Mouse (Mus musculus): ENCODE results near the gene Pipox.

The Pipox gene

DNA sequence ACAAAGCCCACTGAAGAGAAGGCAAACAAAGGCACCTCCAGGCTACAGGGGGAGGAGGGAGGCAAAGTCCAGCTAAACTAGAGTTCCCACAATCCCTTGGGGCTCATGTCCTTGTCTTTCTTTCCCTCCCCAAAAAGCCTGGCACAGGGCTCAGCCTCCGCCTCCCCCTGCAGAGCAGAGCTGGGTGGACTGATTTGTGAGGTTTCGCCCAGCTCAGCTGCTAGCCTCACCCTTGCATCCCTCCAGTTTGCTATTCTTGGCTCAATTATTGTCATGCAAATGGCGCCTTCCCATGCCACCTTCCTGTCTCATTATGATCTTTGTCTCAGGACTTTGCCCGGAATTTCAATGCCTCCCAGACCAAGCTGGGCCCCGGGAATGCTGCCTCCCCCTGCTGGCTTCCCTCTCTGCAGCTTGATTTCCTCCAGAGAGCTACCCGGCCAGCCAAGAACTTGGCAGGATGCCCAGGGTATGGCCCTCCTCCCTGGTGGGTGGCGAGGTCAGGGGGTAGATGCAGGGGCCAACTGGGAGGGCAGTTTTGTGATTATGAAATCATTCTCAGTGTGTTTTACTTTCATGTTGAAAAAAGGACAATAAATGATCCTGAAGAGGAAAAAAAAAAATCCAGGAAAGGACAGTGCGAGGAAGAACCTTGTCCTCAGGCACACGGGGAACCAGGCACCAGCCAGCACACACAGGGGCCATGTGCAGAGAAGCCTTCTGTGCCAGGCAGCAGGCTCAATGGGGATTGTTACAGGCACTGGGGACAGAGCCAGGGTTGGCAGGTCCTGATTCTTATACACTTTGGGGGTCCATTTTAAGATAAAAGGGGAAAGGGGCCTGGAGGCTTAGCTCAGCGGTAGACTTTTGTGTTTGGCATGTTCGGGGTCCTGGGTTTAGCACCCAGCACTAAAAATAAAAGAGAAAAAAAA, at the start of gene Pipox:
Gene Pipox (minus strand): TSS at position 310 of the 932 bp plus-strand sequence.
- peak; percentile 74 for DNase-seq (ENCODE audit: extremely low spot score)

DNA sequence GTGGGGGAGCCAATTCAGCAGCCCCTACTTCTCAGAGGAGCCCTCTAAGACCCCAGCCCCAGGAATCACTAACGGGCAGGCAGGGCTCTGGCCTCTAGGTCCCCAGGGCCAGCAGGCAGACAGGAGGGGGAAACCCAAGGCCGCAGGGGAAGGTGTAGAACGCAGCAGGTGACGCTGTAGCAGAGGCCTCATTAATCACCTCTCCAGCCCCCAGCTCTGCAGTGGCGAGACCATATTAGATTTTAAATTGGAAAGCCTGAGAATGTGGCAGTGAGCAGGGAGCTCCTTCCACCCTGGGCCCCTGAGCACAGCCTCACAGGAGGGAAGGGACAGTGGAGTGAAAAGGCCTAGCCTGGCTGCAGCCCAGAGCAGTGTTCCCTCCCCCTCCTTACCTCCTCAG, 48.3 kb upstream of the Pipox start:
- no peak for DNase-seq (ENCODE audit: extremely low spot score)

DNA sequence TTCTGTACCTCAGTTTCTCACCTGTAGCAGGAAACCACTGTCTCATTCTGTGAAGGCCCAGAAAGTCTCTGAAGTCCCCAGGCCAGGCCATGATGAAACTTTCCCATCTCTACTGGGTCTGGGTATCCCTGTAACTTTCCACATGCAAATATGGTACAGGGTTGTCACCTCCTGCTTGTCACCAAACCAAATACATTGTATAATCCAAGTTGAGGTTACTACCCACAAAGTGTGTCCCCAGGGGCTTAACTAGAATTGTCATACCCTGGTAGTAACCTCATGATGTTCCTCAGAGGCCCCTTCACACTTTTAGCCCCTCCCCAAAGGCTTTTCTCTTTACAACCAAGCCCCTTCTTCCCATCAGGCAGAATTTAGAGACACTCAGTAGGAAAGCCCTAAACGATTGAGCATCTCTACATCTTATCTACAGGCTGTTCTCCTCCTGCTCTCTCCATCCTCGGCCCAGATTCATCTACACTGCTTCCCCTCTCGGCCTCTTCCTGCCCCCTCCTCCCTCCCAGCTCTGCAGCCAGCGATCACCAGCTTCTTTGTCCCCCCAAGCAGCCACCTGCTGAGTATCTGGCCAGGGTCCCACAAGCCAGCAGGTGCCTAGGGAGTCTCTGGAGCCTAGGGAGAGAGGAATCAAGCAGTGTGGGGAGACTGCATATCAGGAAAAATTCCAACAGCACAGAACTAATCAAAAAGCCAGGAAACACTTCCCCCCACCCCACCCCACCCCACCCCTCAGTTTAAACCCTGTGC, 43.9 kb upstream of the Pipox start:
- no peak for DNase-seq (ENCODE audit: extremely low spot score)

DNA sequence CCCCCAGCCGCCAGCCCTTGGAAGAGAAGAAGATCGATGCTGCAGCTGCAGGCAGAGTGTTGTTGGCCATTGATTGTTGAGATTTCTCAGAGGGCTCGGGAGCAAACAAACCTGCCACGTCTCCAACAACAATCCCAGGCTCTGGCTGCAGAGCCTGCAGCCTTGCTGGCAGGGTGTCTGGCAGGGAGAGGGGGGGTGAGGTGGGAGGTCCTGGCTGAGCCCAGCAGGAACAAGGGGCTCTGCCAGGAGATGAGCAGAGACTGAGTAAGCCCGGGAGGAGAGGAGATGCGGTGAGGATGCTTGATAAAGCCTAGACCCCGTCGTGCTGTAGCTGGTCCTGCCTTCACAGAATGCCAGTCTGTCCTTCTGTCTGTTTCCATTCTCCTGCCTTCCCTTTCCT, 43.0 kb upstream of the Pipox start:
- no peak for DNase-seq (ENCODE audit: extremely low spot score)

DNA sequence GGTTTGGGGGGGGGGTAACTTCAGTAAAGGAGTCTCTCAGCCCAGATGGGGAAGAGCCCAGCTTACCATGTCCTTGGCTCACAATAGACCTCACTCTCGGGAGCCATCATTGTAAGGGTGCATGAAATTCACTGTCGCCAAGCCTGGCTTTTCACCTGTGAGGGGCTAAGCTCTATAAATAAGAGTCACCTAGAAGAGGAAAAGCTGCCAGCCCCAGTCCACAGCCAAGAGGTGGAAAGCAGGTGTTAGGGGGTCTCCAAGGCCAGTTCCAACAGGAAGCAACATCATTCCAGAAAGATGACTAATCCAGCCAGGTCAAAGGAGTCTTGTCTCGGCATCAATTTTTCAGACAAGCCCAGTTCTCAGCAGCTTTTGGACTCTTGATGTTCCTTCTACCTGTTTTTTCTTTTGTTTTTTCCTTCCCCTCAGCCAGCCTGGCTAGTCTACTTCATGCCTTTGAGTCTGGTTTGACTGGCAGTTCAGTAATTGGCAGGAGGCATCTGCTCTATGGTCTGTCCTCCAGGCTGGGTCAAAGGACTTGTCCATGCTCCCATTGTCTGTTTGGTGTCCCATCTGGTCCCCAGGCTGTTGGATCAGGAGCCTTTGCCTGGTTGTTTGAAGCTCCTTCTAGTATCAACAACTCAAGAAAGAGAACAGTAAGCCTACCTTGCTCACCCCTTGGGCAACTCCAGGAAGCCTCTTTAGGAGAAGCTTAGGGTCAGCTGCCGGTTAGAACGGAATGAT, 40.8 kb upstream of the Pipox start:
- no peak for DNase-seq (ENCODE audit: extremely low spot score)

DNA sequence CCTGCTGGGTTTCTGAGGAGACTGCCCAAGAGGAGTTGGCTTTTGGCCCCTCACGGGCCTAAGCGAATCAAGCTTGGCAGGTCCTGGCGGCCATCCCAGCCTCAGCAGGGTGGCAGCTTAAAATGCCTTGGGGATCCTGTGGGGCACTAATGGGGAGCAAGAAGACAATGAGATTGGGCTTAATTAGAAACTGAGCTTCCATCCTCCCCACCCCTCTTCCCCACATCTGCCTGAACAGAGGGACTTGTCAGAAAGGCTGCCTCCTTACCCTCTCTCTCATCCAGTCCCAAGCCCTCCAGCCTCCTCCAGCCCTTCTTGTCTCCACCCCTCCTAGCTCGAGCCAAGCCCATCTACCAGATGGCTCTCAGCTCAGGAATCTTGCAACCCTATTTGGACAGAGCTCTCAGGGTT, 40.2 kb upstream of the Pipox start:
- no peak for DNase-seq (ENCODE audit: extremely low spot score)

DNA sequence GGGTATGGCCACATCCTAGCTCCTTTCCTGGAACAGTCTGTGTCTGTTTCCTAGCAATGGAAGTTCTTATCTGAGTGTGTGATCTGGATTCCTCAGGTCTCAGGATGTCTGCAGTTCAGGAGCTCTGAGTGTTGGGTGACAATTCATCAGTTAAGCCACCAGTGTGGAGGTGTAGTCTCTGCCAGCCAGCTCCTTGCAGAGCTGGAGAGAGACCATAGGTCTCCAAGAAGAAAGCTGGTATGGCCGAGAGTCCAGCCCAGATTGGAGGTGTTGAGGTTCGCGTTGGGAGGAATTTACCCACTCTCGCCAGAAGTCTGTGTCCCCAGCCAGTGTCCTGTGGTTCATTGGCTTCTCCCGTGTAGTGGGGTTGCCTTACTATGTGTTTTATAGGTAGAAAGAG, 38.7 kb upstream of the Pipox start:
- no peak for DNase-seq (ENCODE audit: extremely low spot score)

DNA sequence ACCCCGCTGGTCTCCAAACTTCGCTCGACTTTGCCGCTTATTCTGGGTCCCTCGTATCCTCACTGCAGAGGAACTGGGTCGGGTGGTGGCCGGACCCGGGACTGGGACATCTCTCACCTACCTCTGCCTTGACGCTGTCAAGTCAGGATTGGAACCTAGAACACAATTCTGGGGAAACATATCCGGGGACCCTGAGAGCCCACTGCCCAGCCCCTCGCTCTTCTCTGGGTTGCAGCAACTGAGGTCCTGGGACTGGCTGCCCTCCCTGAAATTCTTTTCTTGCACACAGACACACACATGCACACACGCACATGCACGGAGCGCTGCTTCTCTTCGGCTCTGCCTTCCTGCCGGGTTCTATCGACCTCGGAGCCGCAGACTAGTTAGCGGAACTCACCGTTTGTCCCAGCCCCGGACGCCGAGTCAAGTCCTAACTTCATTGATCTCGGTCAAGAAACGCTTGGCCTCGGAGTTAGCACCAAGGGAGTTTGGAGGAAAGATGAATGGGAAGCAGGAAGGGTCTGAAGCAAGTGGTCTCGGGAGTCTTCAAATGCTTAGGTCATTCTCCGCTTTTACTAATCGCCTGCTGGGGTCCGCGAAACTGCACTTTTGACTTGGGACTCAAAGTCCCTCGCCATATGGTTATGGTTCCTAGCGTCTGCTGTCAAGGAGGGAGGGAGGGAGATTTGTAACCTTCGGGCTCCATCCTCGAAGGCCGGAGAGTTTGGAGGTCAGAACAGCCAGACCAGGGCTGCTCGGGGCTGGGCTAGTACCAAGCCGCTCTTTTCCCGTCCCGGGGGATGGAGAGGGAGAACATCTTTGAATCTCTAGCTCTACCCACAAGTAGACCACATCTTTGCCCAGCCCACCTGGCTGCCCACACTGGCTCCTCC, 37.9 kb upstream of the Pipox start:
- DNase-seq (ENCODE audit: extremely low spot score): no peak

DNA sequence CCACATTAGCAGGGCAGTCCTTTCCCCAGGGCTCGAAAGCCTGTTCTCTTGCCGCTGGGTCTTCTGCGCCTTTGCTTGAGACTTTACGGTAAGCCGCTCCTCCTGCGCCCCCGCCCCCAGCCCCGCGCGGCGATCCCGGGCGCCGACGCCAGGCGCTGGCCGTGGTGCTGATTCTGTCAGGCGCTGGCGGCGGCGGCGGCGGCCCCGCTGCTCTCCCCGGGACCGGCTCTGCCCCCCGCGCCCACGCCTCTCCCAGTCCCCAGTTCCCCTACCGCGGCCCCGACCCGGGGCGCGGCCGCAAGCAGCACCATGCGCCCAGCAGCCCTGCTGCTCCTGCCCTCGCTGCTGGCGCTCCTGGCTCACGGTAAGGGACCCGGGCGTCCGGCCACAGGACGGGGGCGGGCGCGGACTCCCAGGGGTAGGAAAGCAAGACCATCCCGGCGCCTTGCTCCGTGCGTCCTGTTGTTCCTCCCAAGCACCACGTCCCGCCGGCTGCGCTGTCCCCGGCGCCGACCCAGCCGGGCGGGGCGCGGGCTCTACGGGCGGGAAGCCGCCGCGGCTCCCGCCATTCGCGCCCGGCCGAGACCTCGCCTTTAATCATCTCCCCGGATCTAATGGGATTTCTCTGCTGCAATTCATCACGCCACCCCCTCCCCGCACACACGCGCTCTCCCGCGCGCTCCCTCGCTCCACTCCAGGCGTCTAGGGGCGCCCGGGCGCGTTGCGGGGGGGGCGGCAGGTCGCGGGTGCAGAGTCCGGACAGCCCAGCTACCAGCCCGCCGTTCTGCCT, 37.0 kb upstream of the Pipox start, which contains the start of gene Sez6:
Gene Sez6 (plus strand): TSS at position 50 of the 790 bp plus-strand sequence.
- peak; percentile 82 for DNase-seq (ENCODE audit: extremely low spot score)

DNA sequence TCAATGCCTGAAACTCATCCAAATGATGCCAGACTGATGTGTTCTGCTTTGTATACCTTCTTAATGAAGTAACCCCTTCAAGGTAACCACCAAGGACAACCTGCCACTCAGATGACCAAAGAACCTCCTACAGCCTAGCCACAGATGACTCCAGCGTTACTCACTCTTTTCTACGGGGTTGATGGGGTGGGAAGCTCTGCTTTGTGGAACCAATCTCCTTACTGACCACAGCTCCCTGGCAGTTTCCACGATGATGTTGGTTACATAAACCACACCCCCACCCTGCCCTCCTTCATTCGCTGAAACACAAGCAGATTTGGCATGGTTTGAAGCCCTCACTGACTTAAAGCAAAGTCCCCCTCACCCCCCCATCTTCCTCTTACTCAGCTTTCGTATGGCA, 33.9 kb upstream of the Pipox start:
- DNase-seq (ENCODE audit: extremely low spot score): no peak

DNA sequence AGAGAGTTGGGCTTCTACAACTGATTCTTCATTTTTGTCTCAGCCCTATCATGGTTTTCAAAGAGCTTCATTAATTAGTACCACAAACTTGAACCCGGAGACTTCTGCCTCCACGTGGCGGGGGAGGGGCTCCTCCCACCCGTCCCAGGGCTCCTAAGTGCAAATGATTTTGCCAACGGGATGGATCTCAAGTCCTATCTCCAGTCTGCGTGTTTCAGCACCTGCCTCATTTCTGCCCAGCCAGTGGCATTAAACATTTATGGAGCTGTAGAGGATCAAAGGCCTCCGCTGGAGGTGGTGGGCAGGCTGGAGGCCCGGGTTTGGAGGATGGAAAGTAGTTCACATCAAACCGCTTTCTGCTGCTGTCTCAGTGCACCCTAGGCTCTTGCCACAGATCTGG, 32.8 kb upstream of the Pipox start:
- no peak for DNase-seq (ENCODE audit: extremely low spot score)

DNA sequence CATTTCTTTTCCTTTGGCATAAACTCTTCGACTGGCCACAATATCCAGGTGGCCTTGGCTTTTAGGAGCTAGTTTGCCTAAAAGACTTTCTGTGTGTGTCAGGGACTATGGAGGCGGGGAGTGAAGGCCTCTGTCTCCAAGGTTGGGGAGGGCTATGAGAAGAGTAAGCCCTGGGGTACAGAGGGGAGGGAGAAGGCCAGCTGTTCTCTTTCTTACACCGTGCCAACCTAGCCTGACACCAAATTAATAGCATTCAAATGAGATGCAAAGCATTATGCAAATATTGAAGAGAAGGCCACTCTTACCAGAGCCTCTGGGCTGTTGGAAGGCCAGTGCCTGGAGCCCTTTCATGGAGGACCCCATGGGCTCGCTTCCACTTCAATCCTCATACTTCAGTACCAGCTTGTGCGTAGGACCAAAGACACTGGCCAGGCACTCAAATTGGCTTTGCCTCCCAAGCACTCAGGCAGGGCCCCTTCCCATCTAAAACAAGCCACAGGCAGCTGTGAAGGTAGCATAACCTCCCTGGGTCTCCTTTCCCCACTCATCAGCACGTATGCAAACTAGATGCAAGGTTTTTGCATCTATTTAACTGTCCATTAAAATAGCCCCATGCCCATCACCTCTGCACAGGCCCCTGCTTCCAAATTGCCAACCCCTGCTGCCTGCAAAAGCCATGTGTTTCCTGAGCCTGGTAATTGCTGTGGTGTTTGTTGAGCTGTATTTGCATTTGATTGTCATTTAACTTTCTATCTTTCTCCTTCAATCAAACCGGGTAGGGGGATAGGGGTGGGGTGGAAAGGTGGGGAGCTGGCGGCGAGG, 32.2 kb upstream of the Pipox start:
- no peak for DNase-seq (ENCODE audit: extremely low spot score)

DNA sequence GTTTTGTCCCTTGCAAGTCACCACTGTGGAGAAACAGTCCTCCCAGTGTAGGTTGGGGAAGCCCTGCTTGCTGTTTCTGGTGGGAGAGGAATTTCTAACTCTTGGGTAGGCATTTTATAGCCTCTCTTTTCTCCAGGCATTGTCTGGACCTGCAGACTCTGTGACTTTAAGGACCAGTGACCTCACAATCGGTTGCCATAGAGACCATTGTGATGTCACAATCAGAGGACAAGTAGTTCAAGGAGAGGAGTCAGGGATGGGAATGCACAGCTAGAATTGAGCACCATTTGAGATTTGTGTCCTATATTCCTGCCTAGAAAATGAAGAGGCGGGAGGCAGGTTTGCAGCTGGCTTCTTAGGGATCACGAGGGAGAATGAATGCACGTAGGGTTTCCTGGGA, 29.4 kb upstream of the Pipox start:
- no peak for DNase-seq (ENCODE audit: extremely low spot score)

DNA sequence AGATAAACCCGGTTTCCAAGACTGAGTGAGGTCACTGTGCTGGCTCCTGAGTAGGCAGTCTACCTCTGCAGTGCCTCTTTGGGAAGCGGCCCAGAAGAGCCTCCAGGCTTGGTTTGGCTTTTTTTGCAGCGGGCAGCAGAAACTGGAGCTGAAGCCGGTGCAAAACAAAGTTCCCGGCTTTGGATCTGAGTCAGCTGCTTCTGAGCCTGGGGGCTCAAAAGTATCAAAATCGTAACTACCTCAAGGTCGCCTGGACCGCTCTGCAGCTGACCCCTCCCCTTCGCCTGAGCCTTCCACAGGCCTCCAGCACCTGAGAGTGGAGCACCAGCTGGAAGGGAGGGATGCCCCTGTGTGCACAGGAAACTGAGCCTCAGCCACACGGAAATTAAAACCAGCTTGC, 23.3 kb upstream of the Pipox start:
- DNase-seq (ENCODE audit: extremely low spot score): no peak

DNA sequence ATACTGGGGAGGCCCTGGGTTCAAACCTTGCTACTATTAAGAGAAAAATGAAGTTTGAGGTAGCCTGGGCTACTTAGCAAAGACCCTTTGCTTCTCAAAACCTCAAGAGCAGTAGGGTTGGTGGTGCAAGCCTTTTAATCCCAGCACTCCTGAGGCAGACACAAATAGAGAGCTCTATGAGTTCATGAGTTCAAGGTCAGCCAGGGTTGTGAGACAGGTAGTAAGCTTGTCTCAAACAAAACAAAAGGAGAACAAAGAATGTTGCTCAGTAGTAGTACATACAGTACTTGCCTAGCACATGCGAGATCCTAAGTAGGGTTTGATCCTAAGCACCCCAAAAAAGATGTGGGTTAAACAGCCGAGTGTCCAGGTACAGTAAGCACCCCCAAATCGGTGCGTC, 22.8 kb upstream of the Pipox start:
- DNase-seq (ENCODE audit: extremely low spot score): no peak

DNA sequence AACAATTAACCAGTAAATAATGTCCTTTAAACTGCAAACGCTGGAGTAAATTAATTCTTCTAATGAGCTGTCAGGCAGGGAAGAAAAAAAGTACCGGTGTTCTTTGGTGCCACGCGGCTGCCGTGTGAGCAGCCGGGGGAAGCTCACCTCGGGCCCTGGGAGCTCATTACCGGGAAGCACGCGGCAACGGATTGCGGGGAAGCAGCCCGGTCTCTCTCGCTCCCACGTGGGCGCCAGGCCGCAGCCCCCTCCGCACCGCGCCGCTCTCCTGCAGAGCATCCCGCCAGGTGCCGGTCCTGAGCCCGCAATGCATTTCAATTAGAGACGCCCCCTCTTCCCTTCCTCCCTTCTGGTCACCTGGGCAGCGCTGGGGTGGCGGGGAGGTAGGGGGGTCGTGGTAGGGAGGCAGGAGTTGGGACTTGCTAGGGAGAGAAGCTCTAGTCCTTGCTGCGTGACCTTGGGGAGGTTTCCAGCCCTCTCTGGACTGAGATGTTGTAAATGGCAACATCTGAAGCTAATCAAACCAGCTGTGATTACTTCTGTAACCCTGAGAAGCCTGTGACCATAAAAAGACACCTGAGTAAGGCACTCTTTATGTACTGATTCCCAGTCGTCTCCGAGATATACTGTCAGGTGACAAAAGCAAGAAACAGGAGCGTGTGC, 20.8 kb upstream of the Pipox start:
- no peak for DNase-seq (ENCODE audit: extremely low spot score)

DNA sequence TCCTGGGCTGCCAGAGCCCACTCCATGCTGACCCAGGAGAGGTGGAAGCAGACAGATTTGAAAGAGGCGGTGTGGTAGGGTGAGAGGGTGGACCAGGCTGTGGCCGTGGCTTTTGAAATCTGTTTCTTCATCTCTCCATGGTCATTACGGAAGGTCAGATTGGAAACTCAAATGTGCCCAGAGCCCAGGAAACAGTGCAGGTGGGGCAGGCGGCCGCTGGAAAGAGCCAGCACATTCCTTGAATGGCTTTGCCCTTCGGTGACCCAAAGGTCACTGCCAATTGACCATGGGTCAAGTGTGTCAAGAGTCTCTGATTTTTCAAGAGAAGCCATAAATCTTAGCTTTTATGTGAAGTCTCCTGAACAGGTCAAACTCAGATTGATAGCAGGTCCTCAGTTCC, 19.6 kb upstream of the Pipox start:
- peak; percentile 53 for DNase-seq (ENCODE audit: extremely low spot score)

DNA sequence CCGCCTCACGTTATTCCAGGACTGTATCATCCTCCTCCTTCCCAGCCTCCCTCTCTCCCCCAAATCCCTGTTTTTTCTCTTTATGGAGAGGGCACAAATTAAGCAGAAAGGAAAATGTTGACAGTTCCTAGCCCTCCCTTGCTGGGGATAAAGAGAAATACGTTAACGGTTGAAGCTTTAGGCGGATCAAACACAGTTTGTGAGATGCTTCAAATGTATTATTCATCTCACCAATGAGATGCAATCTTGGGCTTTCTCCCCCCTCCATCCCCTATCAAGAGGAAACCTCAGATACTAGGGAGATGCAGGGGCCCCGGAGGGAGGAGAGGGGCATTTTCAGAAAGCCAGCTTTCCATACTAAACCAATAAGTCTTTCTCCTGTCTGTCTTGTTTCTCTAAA, 15.9 kb upstream of the Pipox start:
- DNase-seq (ENCODE audit: extremely low spot score): no peak

DNA sequence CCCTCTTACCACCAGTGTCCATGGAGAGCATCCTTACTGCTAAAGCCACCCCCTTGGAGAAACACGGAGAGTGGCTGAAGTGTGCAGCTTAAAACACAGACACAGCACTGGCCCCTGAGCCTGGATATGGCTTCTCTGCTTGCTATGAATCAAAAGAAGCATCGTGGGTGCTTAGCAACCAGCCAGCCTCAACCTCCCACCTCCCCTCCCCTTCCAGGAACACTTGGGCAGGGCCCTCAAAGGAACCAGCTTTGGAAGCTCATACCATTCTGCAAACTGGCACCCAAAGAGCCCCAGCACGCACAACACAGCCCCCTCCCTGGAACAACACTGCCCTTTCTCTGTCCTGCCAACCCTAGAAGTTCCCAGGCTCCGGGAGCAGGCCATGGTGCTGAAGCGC, 15.5 kb upstream of the Pipox start:
- no peak for DNase-seq (ENCODE audit: extremely low spot score)
